Mouse (Mus musculus): ENCODE measurements around the gene Snx20. TPM values are rescaled to one million over a fixed set of nuclear protein-coding genes. Genes with fewer than 3 reads are reported as not detected.

Snx20 gene
- 2.7 and 4.2 TPM in 2 replicates for polyA plus RNA-seq (2014; fragmentation: Nextera tagmentation; extraction: Ambion mirVana)

GRCm38 (mm10) chr8:88635474-88636397 is at the start of gene Snx20:
Snx20 (minus strand) TSS chr8:88636128.
- no peaks in the 10 kb centered on the region for H3K9me3 ChIP-seq (ENCODE audit: control insufficient read depth, low read length)
- 73% methylated on average over 14 of the region's 14 CpGs for WGBS
- no peak within 1 kb of the TSS for H3K4me2 ChIP-seq (ENCODE audit: low read depth, low read length)
- H3K9ac ChIP-seq (ENCODE audit: low read depth, low read length), result no peak within 1 kb of the TSS
- ATAC-seq (ENCODE audit: low read depth) (no peak), DNase-seq (ENCODE audit: low spot score) (no peak)
- H3K36me3 ChIP-seq (ENCODE audit: control insufficient read depth, insufficient read depth, low read length), result no peaks in the 10 kb centered on the region
- H3K4me3 ChIP-seq (ENCODE audit: low read depth, low read length), result no peak within 1 kb of the TSS
- no peaks in the 10 kb centered on the region for H3K27me3 ChIP-seq (replicated peaks; ENCODE audit: control insufficient read depth, insufficient read depth, low read length)
- H3K4me1 ChIP-seq (ENCODE audit: control insufficient read depth, insufficient read depth, low read length), result no peaks in the 10 kb centered on the region
- no peak within 1 kb of the TSS for H3K27ac ChIP-seq (replicated peaks; ENCODE audit: low read depth, low read length)

GRCm38 (mm10) chr8:88683656-88684289 is 47.8 kb upstream of the Snx20 start:
- Histone ChIP-seq H3K4me2 (ENCODE audit: low read depth, low read length) (no peak overlapping the region), H3K27me3 (replicated peaks; ENCODE audit: control insufficient read depth, insufficient read depth, low read length) (no peaks in the 10 kb centered on the region), H3K4me3 (ENCODE audit: low read depth, low read length) (no peak overlapping the region), H3K27ac (replicated peaks; ENCODE audit: low read depth, low read length) (no peak overlapping the region), H3K4me1 (ENCODE audit: control insufficient read depth, insufficient read depth, low read length) (no peaks in the 10 kb centered on the region), H3K9ac (ENCODE audit: low read depth, low read length) (no peak overlapping the region), H3K36me3 (ENCODE audit: control insufficient read depth, insufficient read depth, low read length) (no peaks in the 10 kb centered on the region), H3K9me3 (ENCODE audit: control insufficient read depth, low read length) (no peaks in the 10 kb centered on the region)
- DNase-seq (ENCODE audit: low spot score), result no peak
- no peak for ATAC-seq (ENCODE audit: low read depth)
- WGBS, result 83% methylated on average over 7 of the region's 7 CpGs

DNA sequence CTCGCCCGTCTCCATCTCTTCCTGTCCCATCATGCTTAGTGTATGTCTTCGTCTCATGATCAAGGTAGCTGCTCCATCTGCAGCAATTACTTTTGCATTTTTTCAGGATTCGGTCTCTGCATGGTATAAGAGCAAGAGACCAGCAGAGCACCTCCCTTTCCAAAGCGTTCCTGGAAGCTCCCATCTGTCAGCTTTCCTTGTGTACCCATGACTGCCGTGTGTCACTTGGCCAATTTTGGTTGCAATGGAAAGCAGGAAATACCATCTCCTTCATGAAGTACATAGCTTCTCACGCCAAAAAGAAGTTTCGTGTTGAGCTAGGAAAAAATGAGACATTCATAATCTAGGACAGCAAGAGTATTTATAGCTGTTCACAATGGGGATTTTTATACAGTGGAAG is 45.1 kb upstream of the Snx20 start:
- H3K9me3 ChIP-seq (ENCODE audit: control insufficient read depth, low read length), result no peaks in the 10 kb centered on the region
- no peak for ATAC-seq (ENCODE audit: low read depth)

DNA sequence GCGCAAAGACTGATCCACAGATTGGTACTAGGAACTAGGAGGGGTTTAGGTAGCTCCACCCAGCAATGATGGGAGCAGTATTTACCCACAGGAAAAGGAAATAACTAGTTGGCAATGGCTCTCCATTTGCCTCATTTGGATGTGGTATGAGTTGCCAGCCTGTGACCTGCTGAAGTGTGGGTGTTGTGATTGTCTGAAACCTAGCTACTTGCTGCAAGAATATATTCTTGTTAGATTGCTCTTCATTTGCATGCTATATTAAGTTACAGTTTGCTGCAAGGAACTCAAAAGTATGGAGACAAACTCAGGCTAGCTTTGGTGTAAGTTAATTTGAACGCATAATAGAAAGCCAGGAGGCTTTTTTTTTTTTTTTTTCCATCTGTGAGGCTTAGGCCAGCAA is 44.6 kb upstream of the Snx20 start:
- H3K27ac ChIP-seq (replicated peaks; ENCODE audit: low read depth, low read length), result no peak overlapping the region
- ATAC-seq (ENCODE audit: low read depth) (no peak), DNase-seq (ENCODE audit: low spot score) (no peak)
- no peaks in the 10 kb centered on the region for H3K9me3 ChIP-seq (ENCODE audit: control insufficient read depth, low read length)
- no peak overlapping the region for H3K9ac ChIP-seq (ENCODE audit: low read depth, low read length)
- H3K4me2 ChIP-seq (ENCODE audit: low read depth, low read length), result no peak overlapping the region
- H3K27me3 ChIP-seq (replicated peaks; ENCODE audit: control insufficient read depth, insufficient read depth, low read length), result no peaks in the 10 kb centered on the region
- WGBS, result 81% methylated on average over 2 of the region's 2 CpGs
- H3K36me3 ChIP-seq (ENCODE audit: control insufficient read depth, insufficient read depth, low read length), result no peaks in the 10 kb centered on the region
- peaks cover 4% of the 10 kb centered on the region; the same call in 1 of the 2 replicates for H3K4me1 ChIP-seq (ENCODE audit: control insufficient read depth, insufficient read depth, low read length)
- H3K4me3 ChIP-seq (ENCODE audit: low read depth, low read length), result no peak overlapping the region

More for the DNA sequence above, 45.1 kb upstream of the Snx20 start:
- Histone ChIP-seq H3K9ac (ENCODE audit: low read depth, low read length) (no peak overlapping the region), H3K4me1 (ENCODE audit: control insufficient read depth, insufficient read depth, low read length) (peaks cover 4% of the 10 kb centered on the region; the same call in 1 of the 2 replicates), H3K4me3 (ENCODE audit: low read depth, low read length) (no peak overlapping the region), H3K36me3 (ENCODE audit: control insufficient read depth, insufficient read depth, low read length) (no peaks in the 10 kb centered on the region), H3K4me2 (ENCODE audit: low read depth, low read length) (no peak overlapping the region), H3K27me3 (replicated peaks; ENCODE audit: control insufficient read depth, insufficient read depth, low read length) (no peaks in the 10 kb centered on the region), H3K27ac (replicated peaks; ENCODE audit: low read depth, low read length) (no peak overlapping the region)
- no peak for DNase-seq (ENCODE audit: low spot score)
- WGBS, result 73% methylated on average over 8 of the region's 8 CpGs

DNA sequence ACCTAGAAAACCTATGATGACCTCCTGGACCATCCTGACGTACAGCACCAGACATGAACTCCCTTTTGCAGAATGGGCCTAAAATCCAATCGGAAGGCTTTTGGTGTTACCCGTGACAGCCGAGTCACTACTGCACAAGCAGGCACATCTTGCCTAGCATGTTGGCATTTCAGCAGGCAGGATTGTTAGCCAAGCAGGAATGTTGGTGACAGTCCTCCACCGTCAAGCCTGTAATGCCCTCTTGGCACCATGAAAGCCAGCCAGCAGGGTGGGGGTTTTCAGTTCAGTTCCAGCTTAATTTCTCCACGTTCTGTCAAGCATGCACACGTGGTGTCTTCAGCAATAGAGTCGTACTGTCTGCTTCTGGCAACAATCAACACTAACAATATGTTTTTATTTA is 41.1 kb upstream of the Snx20 start:
- peak; percentile 68 for DNase-seq (ENCODE audit: low spot score)
- Histone ChIP-seq H3K27ac (replicated peaks; ENCODE audit: low read depth, low read length) (no peak overlapping the region), H3K27me3 (replicated peaks; ENCODE audit: control insufficient read depth, insufficient read depth, low read length) (no peaks in the 10 kb centered on the region), H3K4me1 (ENCODE audit: control insufficient read depth, insufficient read depth, low read length) (peaks cover 4% of the 10 kb centered on the region; the same call in 1 of the 2 replicates), H3K9me3 (ENCODE audit: control insufficient read depth, low read length) (no peaks in the 10 kb centered on the region), H3K4me2 (ENCODE audit: low read depth, low read length) (no peak overlapping the region), H3K4me3 (ENCODE audit: low read depth, low read length) (no peak overlapping the region), H3K9ac (ENCODE audit: low read depth, low read length) (no peak overlapping the region), H3K36me3 (ENCODE audit: control insufficient read depth, insufficient read depth, low read length) (no peaks in the 10 kb centered on the region)
- 60% methylated on average over 8 of the region's 8 CpGs for WGBS
- ATAC-seq (ENCODE audit: low read depth), result no peak

GRCm38 (mm10) chr8:88675372-88676165 is 39.6 kb upstream of the Snx20 start:
- Histone ChIP-seq H3K4me3 (ENCODE audit: low read depth, low read length) (no peak overlapping the region), H3K27me3 (replicated peaks; ENCODE audit: control insufficient read depth, insufficient read depth, low read length) (no peaks in the 10 kb centered on the region), H3K36me3 (ENCODE audit: control insufficient read depth, insufficient read depth, low read length) (no peaks in the 10 kb centered on the region), H3K4me1 (ENCODE audit: control insufficient read depth, insufficient read depth, low read length) (peaks cover 6% of the 10 kb centered on the region; the same call in 1 of the 2 replicates), H3K9ac (ENCODE audit: low read depth, low read length) (no peak overlapping the region), H3K27ac (replicated peaks; ENCODE audit: low read depth, low read length) (no peak overlapping the region), H3K4me2 (ENCODE audit: low read depth, low read length) (no peak overlapping the region), H3K9me3 (ENCODE audit: control insufficient read depth, low read length) (no peaks in the 10 kb centered on the region)
- ATAC-seq (ENCODE audit: low read depth) (no peak), DNase-seq (ENCODE audit: low spot score) (no peak)
- 86% methylated on average over 12 of the region's 12 CpGs for WGBS

DNA sequence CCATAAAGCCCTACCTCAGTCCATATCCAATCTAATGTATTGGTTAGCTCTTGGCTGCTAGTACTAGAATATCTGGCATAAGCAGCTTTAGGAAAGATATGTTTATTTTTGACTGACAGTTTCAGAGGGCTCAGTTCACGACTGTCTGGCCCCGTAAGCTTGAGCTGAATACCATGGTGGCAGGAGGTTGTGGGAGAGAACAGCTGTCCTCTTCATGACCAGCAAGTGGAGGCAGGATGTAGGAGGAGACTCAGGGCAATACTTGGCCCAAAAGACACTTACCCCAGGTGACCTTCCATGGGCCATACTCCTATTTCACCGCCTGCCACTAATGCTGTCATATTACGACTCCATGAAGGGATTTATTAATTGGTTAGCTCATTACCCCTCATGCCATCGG is 37.9 kb upstream of the Snx20 start:
- Histone ChIP-seq H3K4me2 (ENCODE audit: low read depth, low read length) (no peak overlapping the region), H3K4me1 (ENCODE audit: control insufficient read depth, insufficient read depth, low read length) (peaks cover 6% of the 10 kb centered on the region; the same call in 1 of the 2 replicates), H3K9me3 (ENCODE audit: control insufficient read depth, low read length) (no peaks in the 10 kb centered on the region), H3K4me3 (ENCODE audit: low read depth, low read length) (no peak overlapping the region), H3K27ac (replicated peaks; ENCODE audit: low read depth, low read length) (no peak overlapping the region), H3K36me3 (ENCODE audit: control insufficient read depth, insufficient read depth, low read length) (no peaks in the 10 kb centered on the region), H3K27me3 (replicated peaks; ENCODE audit: control insufficient read depth, insufficient read depth, low read length) (no peaks in the 10 kb centered on the region), H3K9ac (ENCODE audit: low read depth, low read length) (no peak overlapping the region)
- ATAC-seq (ENCODE audit: low read depth), result no peak
- WGBS, result 77% methylated on average over 5 of the region's 5 CpGs
- no peak for DNase-seq (ENCODE audit: low spot score)

- no peak overlapping the region for H3K27ac ChIP-seq (replicated peaks; ENCODE audit: low read depth, low read length)
- H3K4me2 ChIP-seq (ENCODE audit: low read depth, low read length), result no peak overlapping the region
- peaks cover 2% of the 10 kb centered on the region; the same call in 1 of the 2 replicates for H3K4me1 ChIP-seq (ENCODE audit: control insufficient read depth, insufficient read depth, low read length)
- no peaks in the 10 kb centered on the region for H3K27me3 ChIP-seq (replicated peaks; ENCODE audit: control insufficient read depth, insufficient read depth, low read length)
- H3K4me3 ChIP-seq (ENCODE audit: low read depth, low read length), result no peak overlapping the region
- whole genome bisulfite sequencing, result 59% methylated on average over 10 of the region's 10 CpGs
- no peak overlapping the region for H3K9ac ChIP-seq (ENCODE audit: low read depth, low read length)
- ATAC-seq (ENCODE audit: low read depth), result no peak
- DNase-seq (ENCODE audit: low spot score), result no peak
- H3K9me3 ChIP-seq (ENCODE audit: control insufficient read depth, low read length), result no peaks in the 10 kb centered on the region
- no peaks in the 10 kb centered on the region for H3K36me3 ChIP-seq (ENCODE audit: control insufficient read depth, insufficient read depth, low read length)
Measured at GRCm38 (mm10) chr8:88671575-88671974, 35.6 kb upstream of the Snx20 start.
